In genomic region chr7:116306601-116307000, GRCm38 (mm10) we compare ENCODE assay signal across 7 mouse cellular contexts. TPM values are rescaled to one million over a fixed set of nuclear protein-coding genes. Genes with fewer than 3 reads are reported as not detected.
DNase-seq lines count a peak whose midpoint lies in the region; ATAC-seq and TF ChIP-seq lines count a peak whose summit lies in the region.

No protein-coding gene starts in this region.

- no peaks in the 10 kb centered on the region for H3K36me3 ChIP-seq in lung, postnatal 0 days (ENCODE audit: insufficient read depth, low read length)
- no peaks in the 10 kb centered on the region for H3K36me3 ChIP-seq in forebrain, embryonic 14.5 days (ENCODE audit: control insufficient read depth, insufficient read depth, low read length)
- no peaks in the 10 kb centered on the region for H3K36me3 ChIP-seq in liver, embryonic 13.5 days

- H3K9ac ChIP-seq in lung, postnatal 0 days (replicated peaks; ENCODE audit: low read depth) = no peak overlapping the region
- H3K9ac ChIP-seq in forebrain, embryonic 14.5 days (ENCODE audit: low read length) = peak overlapping the region; percentile 72
- no peak overlapping the region for H3K9ac ChIP-seq in liver, embryonic 13.5 days

- no peak for TF ChIP-seq CTCF in lung, postnatal 0 days (IDR thresholded peaks at IDR 0.05)

- TF ChIP-seq EP300 in lung, postnatal 0 days (IDR thresholded peaks at IDR 0.05) = no peak

- H3K9me3 ChIP-seq in lung, postnatal 0 days (ENCODE audit: low read length) = no peaks in the 10 kb centered on the region
- H3K9me3 ChIP-seq in forebrain, embryonic 14.5 days (replicated peaks; ENCODE audit: control insufficient read depth, low read length) = no peaks in the 10 kb centered on the region
- no peaks in the 10 kb centered on the region for H3K9me3 ChIP-seq in liver, embryonic 13.5 days (replicated peaks)

- H3K27ac ChIP-seq in lung, postnatal 0 days (ENCODE audit: low read length) = no peak overlapping the region
- H3K27ac ChIP-seq in forebrain, embryonic 14.5 days (ENCODE audit: low read depth, low read length) = no peak overlapping the region
- H3K27ac ChIP-seq in liver, embryonic 13.5 days = no peak overlapping the region

- ATAC-seq in lung, postnatal 0 days = no peak
- ATAC-seq in forebrain, embryonic 14.5 days = no peak
- no peak for ATAC-seq in liver, embryonic 13.5 days (ENCODE audit: low read depth)

- H3K27me3 ChIP-seq in lung, postnatal 0 days (replicated peaks; ENCODE audit: insufficient read depth, low read length) = peaks cover 8% of the 10 kb centered on the region; the same call in 1 of the 2 replicates
- no peaks in the 10 kb centered on the region for H3K27me3 ChIP-seq in forebrain, embryonic 14.5 days (replicated peaks; ENCODE audit: control insufficient read depth, insufficient read depth, low read length)
- peaks cover 40% of the 10 kb centered on the region for H3K27me3 ChIP-seq in liver, embryonic 13.5 days

- 18% methylated on average over 5 of the region's 5 CpGs for WGBS in lung, postnatal 0 days
- 6% methylated on average over 5 of the region's 5 CpGs for WGBS in forebrain, embryonic 14.5 days
- 18% methylated on average over 5 of the region's 5 CpGs for WGBS in liver, embryonic 13.5 days (ENCODE audit: insufficient replicate concordance)

- H3K4me2 ChIP-seq in lung, postnatal 0 days (replicated peaks; ENCODE audit: low read depth, low read length) = peak overlapping the region; percentile 94; the same call in 1 of the 2 replicates
- H3K4me2 ChIP-seq in forebrain, embryonic 14.5 days (ENCODE audit: low read length) = peak overlapping the region; percentile 98
- peak overlapping the region; percentile 97 for H3K4me2 ChIP-seq in liver, embryonic 13.5 days

- intact Hi-C loops in left cerebral cortex, postnatal 14 days (cut with DNase I) = loop anchor here (5.0 kb wide), 1 partner anchor 39 kb away; no protein-coding TSS in a partner anchor

- DNase-seq in lung, postnatal 0 days (ENCODE audit: low spot score) = no peak
- no peak for DNase-seq in lung, postnatal 14 days
- DNase-seq in forebrain, embryonic 14.5 days (ENCODE audit: low spot score) = no peak
- no peak for DNase-seq in liver, embryonic 13.5 days
- no peak for DNase-seq in cerebellum, postnatal 36 days
- DNase-seq in left cerebral cortex, postnatal 14 days (ENCODE audit: low spot score in 2 of 2) = no peak
- DNase-seq in frontal cortex, adult 2 months (ENCODE audit: extremely low spot score in 1 of 2, low spot score in 1 of 2) = no peak

- no peak overlapping the region for H3K4me3 ChIP-seq in lung, postnatal 0 days (ENCODE audit: low read depth, low read length)
- H3K4me3 ChIP-seq in forebrain, embryonic 14.5 days (ENCODE audit: low read depth, low read length) = peak overlapping the region; percentile 80
- H3K4me3 ChIP-seq in liver, embryonic 13.5 days (replicated peaks) = peak overlapping the region; percentile 71

- H3K4me1 ChIP-seq in lung, postnatal 0 days (ENCODE audit: insufficient read depth, low read depth, low read length) = 0 out of 2 replicates have a peak, but pooled peaks cover 3% of the 10 kb centered on the region
- no peaks in the 10 kb centered on the region for H3K4me1 ChIP-seq in forebrain, embryonic 14.5 days (ENCODE audit: control insufficient read depth, insufficient read depth, low read length)
- peaks cover 31% of the 10 kb centered on the region for H3K4me1 ChIP-seq in liver, embryonic 13.5 days (replicated peaks)

RNA-seq across cellular contexts. Expression of gene Plekha7, which starts 1.6 kb away (rescaled TPM):
- polyA plus RNA-seq in lung, postnatal 0 days (2015; fragmentation: Nextera tagmentation; extraction: Ambion mirVana) = 5.7 and 7.0 TPM in 2 replicates
- 3.1 and 4.7 TPM in 2 replicates for polyA plus RNA-seq in forebrain, embryonic 14.5 days (2014; fragmentation: Nextera tagmentation; extraction: Ambion mirVana)
- polyA plus RNA-seq in liver, embryonic 13.5 days (2015; fragmentation: Nextera tagmentation; extraction: Ambion mirVana) = 2.5 and 3.5 TPM in 2 replicates
- total RNA-seq in left cerebral cortex, postnatal 14 days (2021) = 10 to 100 TPM; 21.0 to 23.5 TPM
- 23.9 and 28.3 TPM in 2 replicates for polyA plus RNA-seq in frontal cortex, adult 2 months (2012; rRNA removed)

RNA-seq across cellular contexts. Expression of gene Rps13, which starts 27.4 kb away (rescaled TPM):
- 435 and 500 TPM in 2 replicates for polyA plus RNA-seq in lung, postnatal 0 days (2015; fragmentation: Nextera tagmentation; extraction: Ambion mirVana)
- polyA plus RNA-seq in forebrain, embryonic 14.5 days (2014; fragmentation: Nextera tagmentation; extraction: Ambion mirVana) = 533 and 675 TPM in 2 replicates
- 640 and 679 TPM in 2 replicates for polyA plus RNA-seq in liver, embryonic 13.5 days (2015; fragmentation: Nextera tagmentation; extraction: Ambion mirVana)
- total RNA-seq in left cerebral cortex, postnatal 14 days (2021) = 100 to 1,000 TPM; 181 to 206 TPM
- polyA plus RNA-seq in frontal cortex, adult 2 months (2012; rRNA removed) = 443 and 539 TPM in 2 replicates
